Mouse (Mus musculus): ENCODE measurements around the gene Disp1. TPM values are rescaled to one million over a fixed set of nuclear protein-coding genes. Genes with fewer than 3 reads are reported as not detected.
A peak's percentile ranks its signal among the peaks of the same experiment; 100 is the strongest.

Disp1 gene
- total RNA-seq, 2 experiments from 2014 or later, result 7.0 to 9.2 TPM

DNA sequence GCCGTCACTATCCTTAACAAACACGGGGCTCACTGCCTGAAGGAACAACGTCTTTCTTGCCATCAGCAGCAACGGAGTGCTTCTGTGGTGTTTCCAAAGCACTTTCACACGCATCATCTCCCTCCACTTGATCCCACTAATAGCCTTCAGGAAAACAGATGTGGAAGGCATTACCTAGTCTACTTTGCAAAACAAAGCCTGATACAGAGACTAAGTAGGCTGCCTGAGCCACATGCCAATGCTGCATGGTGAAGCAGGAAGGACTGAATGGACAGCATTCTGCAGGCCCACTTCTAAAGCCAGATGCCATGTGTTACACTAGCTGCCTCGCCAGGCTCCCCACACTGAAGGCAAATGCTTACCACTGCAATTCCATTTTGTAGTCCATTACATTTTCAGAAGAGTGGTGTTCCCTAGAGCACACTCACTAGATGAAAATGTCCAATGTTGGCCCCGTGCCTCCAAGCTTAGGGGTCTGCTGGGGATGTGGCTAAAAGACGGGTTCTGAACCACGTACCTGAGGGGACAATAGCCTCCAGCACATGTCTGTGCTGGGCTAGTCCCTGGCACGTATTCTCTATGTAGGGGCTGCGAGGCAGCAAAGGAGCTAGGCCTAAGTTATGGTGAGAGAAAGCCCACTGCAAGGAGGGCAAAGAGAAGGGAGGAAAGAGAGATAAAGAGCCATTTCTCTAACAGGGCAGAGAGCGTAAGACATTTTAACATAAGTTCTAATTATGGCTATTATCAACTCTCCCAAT, 80.6 kb downstream of the Disp1 start:
- DNase-seq, result no peak
- intact Hi-C loops (cut with DNase I), result no loop called here

- intact Hi-C loops (cut with DNase I), result no loop called here
- no peak for DNase-seq
These were observed 83.2 kb downstream of the Disp1 start for GRCm38 (mm10) chr1:183138088-183138487.

GRCm38 (mm10) chr1:183134427-183134826, 86.9 kb downstream of the Disp1 start:
- intact Hi-C loops (cut with DNase I), result no loop called here
- no peak for DNase-seq

DNA sequence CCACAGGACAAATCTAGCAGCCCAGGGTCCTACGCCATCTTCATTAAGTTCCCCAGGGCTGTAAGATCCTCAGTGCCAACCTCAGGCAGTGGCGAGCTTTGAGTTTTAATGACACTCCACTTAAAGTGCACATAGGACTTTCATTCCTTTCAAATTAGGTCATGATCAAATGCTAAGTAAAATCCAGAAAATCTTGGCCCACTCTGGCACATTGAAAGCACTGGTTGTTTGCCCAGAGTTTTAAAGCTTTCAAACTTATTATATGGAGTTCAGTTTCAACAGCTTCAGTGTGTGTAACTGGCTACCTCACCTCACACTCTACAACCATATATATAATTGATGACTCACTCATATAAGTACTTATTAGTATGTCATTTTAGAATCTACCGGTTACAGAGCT, 87.9 kb downstream of the Disp1 start:
- intact Hi-C loops (cut with DNase I), result no loop called here
- no peak for DNase-seq

DNA sequence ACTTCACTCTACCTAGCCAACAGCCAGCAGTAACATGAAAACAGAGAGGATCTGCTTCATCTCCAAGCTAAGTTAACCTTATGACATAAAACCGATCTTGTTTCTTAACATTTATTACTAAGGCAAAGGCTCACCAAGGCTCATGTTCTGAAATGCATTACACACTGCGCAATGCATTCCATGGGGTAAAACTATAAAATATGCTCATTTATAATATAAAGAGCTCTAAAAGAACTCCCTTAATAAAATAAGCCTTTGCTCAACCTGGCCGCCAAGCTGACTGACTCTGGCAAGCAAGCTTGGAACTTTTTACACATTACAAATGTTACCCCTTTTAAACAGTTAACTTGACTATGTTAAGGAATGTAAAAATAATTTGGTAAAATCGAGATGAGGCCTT, 94.1 kb downstream of the Disp1 start:
- no peak for DNase-seq
- intact Hi-C loops (cut with DNase I), result no loop called here

GRCm38 (mm10) chr1:183123725-183124124, 97.6 kb downstream of the Disp1 start:
- no peak for DNase-seq
- intact Hi-C loops (cut with DNase I), result no loop called here

GRCm38 (mm10) chr1:183120341-183120923, 100.9 kb downstream of the Disp1 start:
- intact Hi-C loops (cut with DNase I), result no loop called here
- no peak for DNase-seq

DNA sequence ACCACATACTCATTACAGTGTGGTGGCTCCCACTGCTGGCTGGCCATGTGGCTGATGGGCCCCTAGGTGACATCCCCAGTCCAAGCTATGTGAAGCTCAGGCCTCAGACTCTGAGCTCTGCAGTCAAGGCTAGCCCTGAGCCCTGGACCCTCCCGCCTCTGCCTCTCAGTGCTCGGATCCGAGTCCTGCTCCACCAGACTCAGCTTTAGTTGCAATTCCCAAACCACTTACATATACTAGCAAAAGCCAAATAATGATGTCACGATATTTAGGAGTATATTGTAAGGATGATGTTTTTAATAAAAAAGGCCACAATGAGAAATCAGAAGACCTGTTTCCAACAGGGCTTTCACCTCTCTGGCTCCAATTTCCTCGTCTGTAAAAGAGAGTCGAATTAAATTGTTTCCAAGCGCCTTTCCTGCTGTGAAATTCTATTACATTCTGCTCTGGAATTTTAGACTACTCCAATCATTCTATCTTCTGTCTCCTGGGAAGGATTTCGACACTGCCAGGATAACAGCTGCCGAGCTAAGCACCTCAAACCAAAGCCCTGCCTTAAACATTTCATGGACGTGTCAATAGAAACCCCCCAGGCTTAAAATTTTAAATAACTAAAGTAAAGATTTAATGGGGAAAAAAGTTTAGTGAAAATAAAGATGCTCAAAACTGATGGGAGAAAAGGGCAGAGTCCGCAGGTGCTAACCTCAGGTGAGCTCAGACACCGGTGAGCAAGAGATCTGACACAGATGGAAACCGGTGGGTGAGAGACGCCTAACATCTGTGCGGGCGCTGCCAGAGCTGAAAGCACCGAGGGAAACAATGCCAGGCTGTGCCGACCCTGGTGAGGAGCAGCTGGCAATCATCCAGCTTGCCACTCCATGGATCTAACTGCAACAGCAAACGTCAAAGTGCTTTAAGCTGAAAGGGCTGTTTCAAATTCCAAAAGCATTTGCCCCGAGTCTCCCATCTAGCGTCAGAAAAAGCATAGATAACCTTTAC, 103.2 kb downstream of the Disp1 start:
- intact Hi-C loops (cut with DNase I), result no loop called here
- peak; percentile 40 for DNase-seq

DNA sequence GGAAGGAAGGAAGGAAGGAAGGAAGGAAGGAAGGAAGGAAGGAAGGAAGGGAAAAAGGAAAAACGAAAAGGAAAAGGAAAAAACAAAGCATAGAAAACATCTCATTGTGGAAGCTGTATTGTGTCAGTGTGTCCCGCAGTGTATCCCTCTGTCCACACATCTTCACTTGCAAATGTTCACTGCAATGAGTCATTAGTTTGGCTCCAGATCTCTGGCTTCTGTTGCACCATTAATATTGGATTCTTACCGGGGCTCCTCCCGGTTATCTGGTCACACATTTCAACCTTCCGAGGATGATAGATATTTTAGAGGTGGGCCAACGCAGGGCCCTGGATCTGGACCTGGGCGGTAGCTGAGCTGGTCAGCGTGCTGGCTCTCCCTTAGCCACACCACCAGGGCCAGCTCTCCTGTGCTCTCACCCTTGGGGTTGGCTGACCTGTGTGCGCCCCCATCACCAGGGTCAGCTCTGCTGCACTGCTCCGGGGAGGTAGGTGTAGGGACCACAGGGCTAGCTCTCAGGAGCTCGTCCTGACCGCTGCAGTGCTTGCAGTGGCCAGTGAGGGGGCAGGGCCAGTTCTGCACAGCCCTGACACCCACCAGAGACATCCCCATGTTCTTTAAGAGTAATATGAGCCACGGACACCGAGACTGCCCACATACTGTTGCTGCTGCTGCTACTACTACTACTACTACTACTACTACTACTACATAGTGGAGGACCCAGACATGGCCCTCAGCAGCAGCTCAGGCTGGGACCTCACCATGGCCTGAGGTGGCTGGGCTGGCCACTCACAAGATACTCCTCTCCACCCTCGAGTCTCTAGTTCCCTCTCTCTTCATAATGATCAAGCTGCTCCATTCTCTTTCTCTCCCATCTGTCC, 104.1 kb downstream of the Disp1 start:
- no peak for DNase-seq
- intact Hi-C loops (cut with DNase I), result no loop called here

- no peak for DNase-seq
- intact Hi-C loops (cut with DNase I), result no loop called here
These were observed 104.9 kb downstream of the Disp1 start for GRCm38 (mm10) chr1:183116441-183116840.

DNA sequence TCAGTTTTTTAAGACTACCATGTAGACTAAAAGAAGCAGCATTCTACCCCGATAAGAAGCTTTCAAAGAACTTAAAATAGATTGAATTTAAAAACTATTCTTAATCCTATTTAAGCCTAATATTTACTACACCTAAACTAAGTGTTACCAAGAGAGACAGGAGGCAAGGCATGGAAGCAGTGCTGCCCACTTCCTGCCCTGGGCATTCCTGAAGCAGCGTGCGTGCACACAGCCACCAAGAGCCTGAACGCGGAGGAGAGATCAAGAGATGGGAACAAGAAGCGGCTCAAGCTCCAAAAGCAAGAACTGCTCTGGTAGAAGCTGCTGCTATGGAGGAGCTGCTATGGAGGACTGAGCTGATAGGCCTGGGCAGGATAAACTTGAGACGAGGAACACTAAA, 106.2 kb downstream of the Disp1 start:
- DNase-seq, result no peak
- intact Hi-C loops (cut with DNase I), result no loop called here

DNA sequence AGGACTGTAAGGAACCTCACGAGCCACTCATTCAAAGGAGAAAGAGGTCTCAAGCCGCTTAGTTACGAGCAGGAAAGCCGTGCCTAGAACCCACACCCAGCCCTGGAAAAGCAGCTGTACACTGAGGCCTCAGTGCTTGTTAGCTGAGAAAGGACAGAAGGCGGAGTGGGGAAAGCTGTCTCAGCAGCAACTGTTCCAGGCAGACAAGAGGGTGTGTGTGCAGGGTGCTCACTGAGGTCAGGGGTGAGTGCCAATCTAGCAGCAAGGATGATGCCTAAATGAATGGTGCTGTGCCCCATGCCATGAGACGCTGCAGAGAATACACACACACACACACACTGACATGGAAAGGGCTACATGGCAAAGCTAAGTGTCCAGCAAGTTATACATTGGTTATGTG, 106.8 kb downstream of the Disp1 start:
- intact Hi-C loops (cut with DNase I), result no loop called here
- DNase-seq, result no peak

- no peak for DNase-seq
- intact Hi-C loops (cut with DNase I), result no loop called here
These were observed 107.8 kb downstream of the Disp1 start for GRCm38 (mm10) chr1:183113546-183113945.

DNA sequence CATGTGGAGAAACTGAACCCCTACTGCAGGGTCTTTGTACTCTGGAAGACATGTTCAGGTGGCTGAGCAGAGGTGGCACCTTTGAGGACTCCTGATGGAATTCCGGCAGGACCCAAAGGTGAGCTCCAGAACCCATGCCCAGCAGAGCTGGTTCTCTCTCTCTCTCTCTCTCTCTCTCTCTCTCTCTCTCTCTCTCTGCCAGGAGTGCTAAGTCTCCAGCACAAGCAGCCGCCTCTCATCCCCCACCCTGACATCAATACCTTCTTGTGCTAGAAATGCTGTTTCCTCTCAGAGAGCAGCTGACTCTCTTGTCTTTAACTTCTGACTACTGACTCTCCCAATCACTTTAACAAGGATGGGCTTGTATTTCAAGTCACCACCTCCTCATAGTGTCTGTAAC, 113.8 kb downstream of the Disp1 start:
- intact Hi-C loops (cut with DNase I), result no loop called here
- DNase-seq, result no peak

GRCm38 (mm10) chr1:183104696-183105095, 116.6 kb downstream of the Disp1 start:
- no peak for DNase-seq
- intact Hi-C loops (cut with DNase I), result no loop called here

DNA sequence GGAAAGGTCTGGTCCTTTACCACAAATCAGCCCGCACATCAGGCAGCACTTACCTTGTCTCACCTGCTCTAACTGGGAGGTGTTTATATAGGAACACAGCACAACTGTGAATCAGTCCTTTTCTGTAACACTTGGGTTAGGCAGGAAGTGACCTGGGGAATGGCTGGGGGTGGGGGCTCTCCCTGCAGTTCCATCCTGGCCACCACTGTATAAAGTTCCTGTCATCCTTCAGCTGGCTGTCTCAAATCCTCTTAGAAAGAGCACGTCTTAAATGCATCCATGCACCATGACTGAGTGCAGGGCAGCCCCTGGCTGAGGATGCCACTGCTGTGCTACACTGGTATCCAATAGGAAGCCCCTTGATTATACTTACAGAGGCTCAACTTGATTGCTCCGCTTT, 118.5 kb downstream of the Disp1 start:
- intact Hi-C loops (cut with DNase I), result no loop called here
- no peak for DNase-seq

DNA sequence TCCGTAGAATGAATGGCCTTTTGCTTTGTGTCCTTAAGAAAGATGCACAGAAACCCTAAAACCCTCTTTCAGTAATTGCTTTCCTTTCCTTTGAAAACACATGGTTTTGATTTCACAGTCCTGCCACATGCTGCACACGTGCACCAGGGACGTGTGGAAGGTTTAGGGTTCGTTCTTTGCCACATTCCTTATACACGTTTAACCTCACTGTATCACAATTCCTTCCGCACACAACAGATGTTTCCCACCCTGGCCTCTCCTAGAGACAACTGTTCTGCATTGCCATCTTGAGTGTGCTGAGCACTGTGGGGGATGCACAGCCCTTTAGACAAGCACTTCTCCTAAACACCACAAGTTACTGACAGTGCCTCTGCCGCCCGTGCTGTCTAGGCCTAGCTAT, 119.2 kb downstream of the Disp1 start:
- intact Hi-C loops (cut with DNase I), result no loop called here
- DNase-seq, result no peak

DNA sequence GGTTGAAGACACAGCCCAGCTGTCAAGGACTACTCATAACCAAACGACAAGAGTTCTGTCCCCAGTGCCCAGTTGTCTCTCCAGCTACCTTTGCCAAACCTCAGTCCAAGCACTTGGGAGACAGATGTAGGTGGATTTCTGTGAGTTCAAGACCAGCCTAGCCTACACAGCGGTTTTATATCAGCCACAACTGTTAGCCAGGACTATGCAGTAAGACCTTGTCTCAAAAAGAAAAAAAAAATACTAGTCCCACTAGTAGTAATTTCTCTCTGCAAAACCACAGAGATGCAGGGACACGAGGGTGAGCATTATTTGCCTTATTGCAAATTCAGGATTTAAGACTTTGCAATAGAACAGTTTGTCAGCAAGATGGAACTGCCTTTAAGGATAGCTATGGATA, 120.0 kb downstream of the Disp1 start:
- no peak for DNase-seq
- intact Hi-C loops (cut with DNase I), result no loop called here

GRCm38 (mm10) chr1:183100245-183100644, 121.1 kb downstream of the Disp1 start:
- DNase-seq, result no peak
- intact Hi-C loops (cut with DNase I), result no loop called here

- intact Hi-C loops (cut with DNase I), result no loop called here
These were observed 121.6 kb downstream of the Disp1 start for GRCm38 (mm10) chr1:183099686-183100085.

GRCm38 (mm10) chr1:183097606-183098005, 123.7 kb downstream of the Disp1 start:
- intact Hi-C loops (cut with DNase I), result no loop called here
- DNase-seq, result no peak

More at GRCm38 (mm10) chr1:183099686-183100085, 121.6 kb downstream of the Disp1 start:
- DNase-seq, result no peak

All from left cerebral cortex, postnatal 4 days (tissue).